Mouse (Mus musculus) retina, embryonic 14.5 days (tissue): ENCODE data around the gene Spag5.

ENCODE experiments used
- DNase-seq: peaks from one replicate; pipeline ENCODE4 v3.0.0-alpha.2; 2015; ENCODE audit warnings: low spot score

The Spag5 gene

DNA sequence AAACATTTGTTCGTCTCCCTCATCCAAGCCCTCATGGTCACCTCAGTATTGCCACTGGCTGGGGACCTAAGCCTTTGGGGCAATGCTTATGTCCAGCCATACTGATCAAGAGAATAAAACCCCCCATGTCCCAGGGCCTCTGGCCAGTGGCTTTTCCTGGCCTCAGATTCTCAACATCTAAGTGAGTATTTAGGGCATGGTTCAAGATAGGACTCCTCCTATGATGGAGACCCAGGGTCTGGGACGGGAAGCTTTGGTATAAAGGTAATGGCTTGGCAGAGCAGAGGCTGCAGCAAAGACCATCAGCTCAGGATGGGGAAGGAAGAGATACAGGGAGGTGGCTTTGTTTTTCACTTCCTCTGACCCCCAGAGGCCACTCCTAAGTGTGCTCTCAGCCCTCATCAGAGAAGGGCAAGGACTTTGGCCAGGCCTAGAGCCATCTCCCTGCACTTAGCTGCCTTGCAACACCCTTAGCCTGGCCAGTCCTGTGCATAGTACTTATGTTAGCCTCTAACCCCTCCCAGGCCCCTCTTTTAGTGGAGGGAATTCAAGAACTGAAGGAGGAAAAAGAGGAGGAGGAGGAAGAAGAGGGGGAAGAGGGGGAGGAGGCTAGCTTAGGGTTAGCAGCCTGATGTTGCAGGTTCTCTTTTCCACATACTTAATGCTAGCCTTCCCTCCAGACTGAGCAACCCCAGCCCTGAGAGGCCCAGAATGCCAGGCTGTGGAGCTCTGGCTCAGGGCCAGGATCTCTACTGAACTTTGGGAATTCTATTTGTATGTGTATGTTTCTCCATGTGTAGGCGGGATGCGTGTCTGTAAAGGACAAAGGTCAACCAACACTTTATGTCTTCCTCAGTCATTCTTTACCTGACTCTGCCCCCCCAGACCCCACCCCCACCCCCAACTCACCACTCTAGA, 48.4 kb downstream of the Spag5 start:
- DNase-seq: no peak

DNA sequence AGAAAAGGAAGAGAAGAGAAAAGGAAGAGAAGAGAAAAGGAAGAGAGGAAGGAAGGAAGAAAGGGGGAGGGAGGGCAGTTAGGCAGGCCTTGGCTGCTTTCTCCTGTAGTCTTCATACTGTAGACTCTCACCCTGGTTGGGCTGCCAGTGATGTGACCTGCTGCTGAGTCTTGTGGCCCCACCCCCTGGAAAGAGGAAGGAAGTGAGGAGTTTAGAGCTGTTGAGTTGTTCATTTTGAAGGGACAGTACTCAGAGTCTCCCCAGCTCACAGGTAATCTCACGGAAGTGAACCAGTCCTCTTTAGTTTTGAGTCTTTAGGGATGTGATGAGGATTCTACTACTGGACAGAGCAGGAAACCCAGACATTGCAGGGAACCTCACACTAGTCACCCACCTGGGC, 51.8 kb downstream of the Spag5 start:
- no peak for DNase-seq

DNA sequence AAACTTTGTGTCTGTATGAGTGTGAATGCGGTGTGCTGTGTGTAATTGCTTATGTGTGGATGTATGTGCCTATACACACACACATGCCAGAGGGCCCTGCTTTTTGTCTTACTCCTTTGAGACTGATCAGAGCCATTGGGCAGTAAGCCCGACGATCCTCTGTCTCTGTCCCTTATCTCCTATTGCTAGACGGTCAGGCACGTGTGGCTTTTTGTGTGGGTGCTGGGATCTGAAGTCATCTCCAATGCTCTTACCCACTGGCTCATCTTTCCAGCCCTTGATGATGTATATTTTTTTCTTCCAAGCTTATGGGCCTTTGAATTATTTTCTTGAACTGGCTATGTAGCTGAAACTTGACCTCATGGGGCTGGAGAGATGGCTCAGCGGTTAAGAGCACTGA, 53.6 kb downstream of the Spag5 start:
- DNase-seq: no peak

DNA sequence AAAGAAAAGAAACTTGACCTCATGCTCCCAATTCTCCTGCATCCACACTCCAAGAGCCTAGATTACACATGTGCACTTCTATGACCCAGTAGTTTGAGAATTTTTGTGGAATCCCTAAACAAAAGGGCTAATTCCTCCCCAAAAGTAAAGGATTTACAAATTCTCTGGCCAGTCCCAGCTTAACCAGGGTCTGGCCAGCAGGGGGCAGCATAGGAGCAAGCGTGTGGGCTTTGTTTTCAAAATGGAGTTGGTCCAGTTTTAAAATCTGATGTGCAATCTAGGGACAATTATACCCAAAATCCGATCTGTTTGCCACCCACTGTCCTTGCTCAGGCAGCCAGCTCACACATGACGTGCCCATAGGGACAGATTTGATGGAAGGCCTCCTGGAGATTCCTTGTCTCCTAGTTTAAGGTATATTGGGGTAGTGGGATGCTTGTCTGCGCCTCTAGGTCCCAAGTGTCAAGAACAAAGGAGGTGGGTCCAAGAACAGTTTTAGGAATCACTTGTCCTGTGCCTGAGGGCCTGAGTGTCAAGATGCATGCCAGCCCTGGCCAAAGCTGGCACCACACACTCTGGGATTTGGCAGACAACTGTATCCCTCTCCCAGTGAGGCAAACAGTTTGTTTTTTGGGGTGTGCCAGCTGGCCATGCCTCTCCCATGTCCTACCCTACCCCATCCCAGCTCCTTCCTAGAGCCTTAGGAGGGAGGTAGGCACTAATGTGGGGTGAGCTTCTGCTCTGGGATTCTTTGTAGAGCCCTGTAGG, 54.3 kb downstream of the Spag5 start:
- DNase-seq: peak; percentile 82

DNA sequence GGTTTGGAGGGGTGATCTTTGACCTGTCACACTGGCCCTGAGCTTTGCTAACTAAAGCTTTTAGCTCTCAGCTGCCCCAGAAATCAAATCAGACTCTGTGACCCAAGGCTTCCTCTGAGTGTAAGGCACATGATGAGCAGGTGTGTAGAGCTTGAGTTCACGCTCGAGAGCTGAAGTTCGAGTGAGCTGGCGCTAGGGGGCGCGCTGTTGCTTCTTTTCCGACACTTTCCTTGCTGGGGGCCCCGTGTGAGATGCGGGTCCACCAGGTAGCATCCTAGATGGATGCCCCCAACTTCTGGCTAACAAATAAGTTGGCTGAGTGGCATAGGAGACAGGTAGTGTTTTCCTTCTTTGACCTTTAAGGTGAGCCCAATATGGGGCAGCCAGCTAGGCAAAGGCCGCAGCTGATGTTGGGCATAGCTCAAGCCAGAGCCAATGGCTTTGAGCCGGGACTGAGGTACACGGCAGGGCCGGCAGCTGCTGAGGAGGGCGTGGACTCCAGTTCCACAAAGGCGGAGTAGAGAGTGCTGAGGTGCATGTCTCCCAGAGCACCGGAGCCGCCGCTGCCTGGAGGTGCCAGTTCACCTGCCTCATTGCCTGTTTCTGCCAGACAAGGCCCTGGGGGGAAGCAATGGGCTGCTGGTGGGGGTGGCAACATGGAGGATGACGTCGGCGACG, 57.1 kb downstream of the Spag5 start:
- peak; percentile 66 for DNase-seq

DNA sequence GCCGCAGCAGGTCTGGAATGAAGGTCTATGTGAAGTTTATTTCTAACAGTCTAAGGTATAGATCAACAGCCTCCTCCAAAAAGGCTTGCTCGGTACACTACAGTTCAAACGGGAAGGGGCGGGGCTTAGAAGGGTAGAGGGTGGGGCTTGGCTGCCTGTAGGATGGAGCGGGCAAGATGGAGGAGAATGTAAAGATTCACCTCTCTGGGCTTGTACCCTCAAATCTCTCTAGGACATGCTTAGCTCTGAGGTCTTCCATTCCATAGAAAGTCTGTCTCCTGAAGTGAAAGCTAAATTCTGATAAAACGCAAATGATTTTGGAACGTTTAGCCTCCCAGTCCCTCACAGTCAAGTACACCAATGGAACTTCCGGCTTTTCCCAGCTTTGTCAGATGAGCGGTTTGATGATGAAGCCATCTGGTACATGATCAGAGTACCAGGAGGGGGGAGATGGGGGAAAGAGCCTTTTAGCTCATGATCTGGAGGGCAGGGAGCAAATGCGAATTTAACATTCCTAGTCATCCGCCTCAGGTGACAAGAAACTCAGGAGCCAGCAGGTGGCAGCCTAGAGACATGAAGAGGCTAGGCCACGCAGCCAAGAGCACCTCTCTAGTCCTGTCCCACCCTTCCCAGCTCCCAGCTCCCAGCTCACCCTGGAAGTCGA, 58.9 kb downstream of the Spag5 start:
- DNase-seq: peak; percentile 89

DNA sequence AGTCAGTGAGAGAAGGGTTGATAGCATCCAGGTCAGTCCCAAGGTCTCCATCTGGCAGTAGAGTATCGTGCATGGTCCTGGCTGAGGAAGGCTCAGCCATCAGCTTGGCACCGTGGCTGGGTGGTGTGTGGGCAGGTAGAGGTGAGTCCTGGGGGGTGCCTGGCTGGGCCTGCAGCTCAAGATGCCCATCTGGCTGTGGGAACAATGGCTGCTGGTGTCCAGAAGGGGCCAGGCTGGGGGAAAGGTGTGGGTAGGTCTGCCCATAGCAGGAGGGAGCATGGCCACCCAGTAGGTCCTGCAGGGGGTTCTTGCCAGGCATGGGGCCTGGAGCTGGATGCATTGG, 59.4 kb downstream of the Spag5 start:
- no peak for DNase-seq

DNA sequence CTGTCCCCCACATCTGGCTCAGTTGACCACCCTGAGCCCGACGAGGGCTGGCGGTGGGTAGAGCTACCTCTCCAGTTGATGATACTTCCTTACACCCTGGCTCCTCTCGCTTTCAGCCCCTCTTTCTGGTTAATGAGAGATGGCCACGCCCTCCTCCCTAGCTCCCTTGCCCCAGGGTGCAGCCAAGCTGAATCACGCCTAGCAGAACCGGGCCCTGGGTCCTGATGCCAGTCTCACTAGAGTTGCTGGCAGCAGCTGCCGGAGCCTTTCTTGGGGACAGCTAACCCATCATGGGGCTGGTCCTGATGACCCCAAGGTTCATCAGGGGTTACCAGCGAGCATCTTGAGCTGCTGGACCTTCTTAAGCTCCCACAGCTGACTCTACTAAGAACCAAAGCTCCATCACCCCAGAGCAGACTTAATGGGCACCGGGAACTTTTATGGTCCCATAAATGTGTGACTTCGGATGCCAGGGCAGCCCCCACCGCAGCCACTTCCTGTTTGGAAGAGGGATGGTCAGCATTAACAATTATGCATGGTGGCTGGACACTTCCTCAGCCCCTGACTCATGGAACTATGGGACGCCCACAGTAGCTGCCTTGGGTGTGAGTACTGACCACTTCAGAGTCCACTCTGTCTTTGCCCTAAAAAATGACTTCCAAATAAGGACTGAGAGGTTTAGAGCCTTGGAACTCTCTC, 62.1 kb downstream of the Spag5 start:
- no peak for DNase-seq

DNA sequence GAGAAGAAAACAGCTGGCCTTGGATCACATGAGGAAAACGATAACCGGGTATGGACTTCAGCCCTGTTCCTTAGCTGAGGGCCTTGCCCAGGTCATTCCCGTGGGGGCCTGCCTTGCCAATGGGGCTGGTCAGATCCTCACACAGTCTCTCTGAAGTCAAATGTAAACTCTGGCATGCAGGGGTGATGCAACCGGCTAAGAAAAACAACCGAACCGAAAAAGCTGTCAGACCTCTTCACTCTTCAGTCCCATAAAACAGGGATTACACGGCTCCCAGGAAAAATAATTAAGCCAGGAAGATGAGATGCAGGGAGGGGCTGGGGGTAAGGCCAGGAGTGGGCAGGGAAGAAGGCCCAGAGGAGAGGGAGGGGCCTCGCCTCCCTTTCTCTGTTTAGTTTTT, 62.8 kb downstream of the Spag5 start:
- no peak for DNase-seq

DNA sequence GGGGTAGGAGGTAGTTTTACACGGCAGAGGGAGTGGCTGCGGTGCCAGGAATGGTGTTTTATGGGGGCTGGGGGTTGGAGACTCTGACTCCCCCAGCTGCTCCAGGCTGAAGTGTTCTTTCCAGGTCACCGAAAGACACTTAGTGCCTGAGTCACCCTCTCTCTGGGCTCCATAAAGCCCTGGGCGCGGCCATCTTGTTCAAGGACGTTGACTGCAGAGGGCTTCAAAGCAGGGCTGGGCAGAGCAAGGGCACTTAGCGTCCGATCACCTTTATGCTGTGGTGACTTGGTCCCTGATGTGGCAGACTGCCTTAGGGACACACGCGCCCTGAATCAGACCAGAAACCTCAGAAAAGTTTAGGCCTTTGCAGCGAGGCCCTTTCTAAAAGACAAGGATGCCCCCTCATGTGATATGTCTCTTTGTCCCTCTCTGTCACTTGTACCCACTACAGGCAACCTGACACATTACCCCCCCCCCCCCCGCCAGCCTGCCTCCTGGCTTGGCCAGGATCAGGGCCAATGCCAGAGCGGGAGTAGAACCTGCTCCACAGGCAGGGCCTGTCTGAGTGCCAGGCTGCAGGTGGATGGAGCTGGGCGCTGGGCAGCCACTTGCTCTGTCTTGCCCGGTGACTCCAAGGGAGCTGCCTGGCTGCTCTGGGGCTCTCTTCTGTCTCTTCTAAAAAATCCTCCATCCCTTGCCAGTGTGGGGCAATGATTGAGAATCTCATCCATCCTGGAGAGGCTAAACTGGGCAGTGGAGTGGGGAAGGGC, 66.3 kb downstream of the Spag5 start:
- no peak for DNase-seq

DNA sequence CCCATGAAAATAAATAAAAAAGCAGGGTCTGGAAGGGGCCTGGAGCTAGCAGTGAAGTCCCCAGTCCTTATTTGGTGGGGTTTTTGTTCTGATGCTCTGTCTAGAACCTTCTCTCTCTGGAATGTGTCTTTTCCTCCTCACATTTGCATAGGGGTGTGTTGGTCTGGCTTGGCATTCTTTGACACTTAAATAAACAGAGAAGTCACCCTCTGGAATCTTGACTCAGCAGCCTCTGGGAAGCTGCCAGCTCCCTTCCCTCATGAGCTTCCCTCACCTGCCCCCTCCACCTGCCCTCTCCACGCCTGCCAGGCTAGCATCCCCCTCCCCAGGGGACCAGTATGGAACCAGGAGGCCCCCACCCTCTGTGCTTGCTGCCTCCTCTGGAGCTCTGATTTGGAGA, 69.1 kb downstream of the Spag5 start:
- no peak for DNase-seq

DNA sequence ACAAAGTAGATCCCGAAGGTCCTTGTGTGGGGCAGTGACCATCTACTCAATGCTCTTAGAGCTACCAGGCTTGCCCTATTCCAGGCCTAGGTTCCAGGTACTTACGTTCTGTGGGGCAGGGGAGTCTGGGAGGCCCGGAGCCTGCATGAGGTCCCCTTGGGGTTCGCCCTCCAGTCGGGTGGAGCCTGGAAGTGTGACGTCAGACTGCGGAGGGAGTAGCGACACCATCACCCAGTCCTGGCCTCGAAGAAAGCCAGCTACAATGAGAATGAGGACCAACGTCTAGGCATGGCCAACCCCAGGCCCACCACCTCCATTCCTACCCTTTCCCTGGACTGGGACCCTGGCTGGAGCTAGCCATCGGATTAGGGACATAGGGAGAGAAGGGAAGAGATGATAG, 70.4 kb downstream of the Spag5 start:
- DNase-seq: no peak
